Mouse (Mus musculus) spleen, postnatal 36 days (tissue): ENCODE measurements around the gene Rasgrf2.
"Not testable (repeated sequence)": the region's sequence is repeated elsewhere in the genome, so short reads cannot be mapped to it uniquely, and the experiment has no call there.

ENCODE experiments used
- DNase-seq, 2 experiments: peaks; one replicate each; pipeline ENCODE4 v3.0.0; 2022; ENCODE audit warnings: low spot score in 2 of 2, mixed read lengths in 1 of 2

Gene Rasgrf2

DNA sequence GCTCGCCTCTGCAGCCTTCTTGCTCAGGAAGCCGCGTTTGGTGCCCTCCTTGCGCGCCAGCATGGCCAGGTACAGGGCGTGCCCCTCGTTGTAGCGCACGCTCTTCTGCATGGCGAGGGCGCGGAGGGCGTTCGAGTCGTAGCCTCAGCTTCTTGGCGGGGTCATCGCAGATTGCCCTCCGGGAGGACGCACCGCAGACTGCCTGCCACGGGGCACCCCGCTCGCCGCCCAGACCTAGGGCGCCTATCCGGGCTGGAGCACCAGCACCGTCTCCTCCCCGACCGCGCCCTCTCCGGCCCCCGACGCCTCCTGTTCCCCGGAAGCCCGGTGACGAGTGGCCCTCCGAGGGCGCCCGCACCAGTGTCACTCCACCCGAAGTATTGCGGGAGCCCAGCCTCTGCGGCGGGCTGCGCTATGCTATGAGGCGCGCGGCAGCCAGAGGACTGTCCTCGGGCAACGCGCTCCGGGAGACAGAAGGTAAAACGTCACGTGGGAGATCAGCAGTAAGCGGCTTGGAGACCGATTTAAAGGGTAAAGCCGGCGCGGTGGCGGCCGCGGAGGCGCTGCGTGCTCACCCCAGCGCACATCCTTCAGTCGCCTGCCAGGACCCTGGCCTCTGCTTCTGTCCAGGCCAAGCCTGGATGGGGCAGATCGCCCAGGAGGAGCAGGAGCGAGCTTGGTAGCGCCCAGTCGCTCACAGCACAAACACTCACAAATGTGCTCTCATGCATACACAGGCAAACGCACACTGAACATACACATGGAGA lies at the start of gene Rasgrf2:
TSS of gene Rasgrf2 (minus strand) at position 273 of the 767 bp plus-strand sequence.
- DNase-seq, result no peak

GRCm38 (mm10) chr13:92172686-92173085 lies 41.2 kb upstream of the Rasgrf2 start:
- DNase-seq, result not testable (repeated sequence)

GRCm38 (mm10) chr13:92150551-92150950 lies 19.1 kb upstream of the Rasgrf2 start:
- no peak for DNase-seq

DNA sequence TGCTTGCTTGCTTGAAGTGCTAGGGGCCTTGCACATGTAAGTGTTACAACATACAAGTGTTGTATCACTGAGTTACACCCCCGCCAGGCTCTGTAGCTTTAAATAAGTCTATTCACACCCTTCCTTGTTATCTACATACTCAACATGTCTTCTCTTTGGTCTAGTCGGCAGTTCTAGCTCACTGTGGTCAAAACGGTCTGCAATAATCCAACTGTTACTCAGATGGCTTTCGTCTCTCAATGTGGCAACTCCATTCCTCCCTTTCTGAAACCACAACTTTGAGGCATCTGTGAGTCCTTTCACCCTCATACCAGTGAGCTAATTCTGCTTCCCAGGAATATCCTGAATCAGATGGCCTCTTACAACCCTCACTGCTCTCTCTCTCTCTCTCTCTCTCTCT lies 17.4 kb upstream of the Rasgrf2 start:
- no peak for DNase-seq

GRCm38 (mm10) chr13:92134792-92135191 lies 3.3 kb upstream of the Rasgrf2 start:
- DNase-seq, result no peak

GRCm38 (mm10) chr13:92132599-92132998 lies 1.1 kb upstream of the Rasgrf2 start:
- DNase-seq, result no peak

DNA sequence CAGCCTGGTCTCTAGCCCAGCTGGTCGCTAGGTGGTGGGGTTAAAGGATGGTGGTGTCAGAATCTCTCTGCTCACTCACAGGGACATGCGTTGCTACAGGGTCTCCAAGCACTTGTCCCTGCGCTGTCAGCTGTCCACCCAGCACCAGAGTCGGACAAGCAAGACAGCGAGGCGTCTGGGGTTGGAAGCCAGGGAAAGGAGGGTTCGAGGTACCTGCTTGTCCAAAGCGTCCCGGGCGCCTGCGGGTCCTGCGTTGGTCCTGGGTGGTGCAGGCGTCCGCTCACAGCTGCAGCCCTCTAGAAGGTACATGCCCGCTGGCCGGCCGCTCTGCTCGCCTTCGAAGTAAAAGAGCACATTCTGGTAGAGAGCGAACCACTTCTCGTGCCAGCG lies 467 bp downstream of the Rasgrf2 start:
- no peak for DNase-seq

GRCm38 (mm10) chr13:92129877-92130276 lies 1.6 kb downstream of the Rasgrf2 start:
- no peak for DNase-seq

GRCm38 (mm10) chr13:92125902-92126301 lies 5.6 kb downstream of the Rasgrf2 start:
- DNase-seq, result no peak

DNA sequence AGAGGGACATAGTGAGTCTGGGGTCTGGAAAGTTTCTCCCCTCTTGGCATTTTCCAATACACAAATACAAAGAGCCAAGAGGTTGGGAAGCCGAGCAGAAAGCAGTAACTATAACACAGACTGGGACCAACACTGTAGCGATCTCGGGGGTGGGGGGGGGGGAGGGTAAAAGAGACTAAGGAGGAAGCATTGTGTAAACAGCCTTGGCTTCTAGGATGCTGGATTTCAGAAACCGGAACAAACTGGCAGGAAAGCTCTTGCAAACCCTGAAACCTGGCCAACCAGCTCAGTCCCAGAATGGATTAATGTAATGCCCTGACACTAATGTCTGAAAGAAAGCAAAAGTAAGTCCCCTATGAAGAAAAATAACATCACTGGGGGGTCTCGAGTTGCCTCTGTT lies 11.8 kb downstream of the Rasgrf2 start:
- no peak for DNase-seq

DNA sequence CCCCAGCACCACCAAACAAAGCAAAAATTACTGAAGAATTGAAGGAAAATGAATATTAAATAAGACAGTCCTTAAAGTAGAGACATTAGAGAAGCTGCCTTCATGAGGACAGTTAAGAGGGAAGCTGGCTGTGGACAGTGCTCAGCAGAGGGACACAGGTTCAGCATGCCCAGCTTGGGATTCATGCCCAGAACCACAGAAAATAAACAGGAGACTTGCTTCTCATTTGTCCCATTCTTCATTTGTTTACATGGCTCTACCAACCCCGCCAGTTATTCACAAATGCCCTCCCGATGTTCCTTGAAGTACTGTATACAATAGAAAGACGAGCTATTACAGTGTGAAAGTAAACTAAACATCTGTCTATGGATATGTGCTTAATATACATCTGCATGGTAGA lies 17.4 kb downstream of the Rasgrf2 start:
- no peak for DNase-seq

DNA sequence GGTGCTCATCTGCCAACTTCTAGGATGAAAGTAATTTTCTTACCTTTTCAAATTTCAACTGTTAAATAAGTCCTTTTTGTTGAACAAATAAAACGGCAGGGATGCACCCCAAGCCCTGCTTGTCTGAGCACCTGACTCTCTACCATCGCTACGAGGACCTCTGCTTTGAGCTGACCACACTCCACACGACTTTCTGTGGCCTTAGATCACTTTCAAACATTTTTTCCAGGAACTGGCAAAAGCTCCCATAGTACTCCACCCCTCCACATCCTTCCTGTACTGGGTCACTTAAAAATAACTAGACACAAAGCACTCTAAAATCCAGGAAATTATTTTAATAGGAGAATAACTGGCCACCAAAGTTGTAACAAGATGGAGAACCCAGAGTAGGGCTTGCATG lies 23.2 kb downstream of the Rasgrf2 start:
- DNase-seq, result no peak

GRCm38 (mm10) chr13:92104259-92104658 lies 27.2 kb downstream of the Rasgrf2 start:
- no peak for DNase-seq

GRCm38 (mm10) chr13:92098484-92098883 lies 33.0 kb downstream of the Rasgrf2 start:
- DNase-seq, result no peak

GRCm38 (mm10) chr13:92095131-92096090 lies 36.0 kb downstream of the Rasgrf2 start:
- no peak for DNase-seq

- DNase-seq, result no peak
Measured at GRCm38 (mm10) chr13:92093712-92094290, 37.7 kb downstream of the Rasgrf2 start.

- no peak for DNase-seq
Measured at GRCm38 (mm10) chr13:92073111-92073510, 58.3 kb downstream of the Rasgrf2 start.

DNA sequence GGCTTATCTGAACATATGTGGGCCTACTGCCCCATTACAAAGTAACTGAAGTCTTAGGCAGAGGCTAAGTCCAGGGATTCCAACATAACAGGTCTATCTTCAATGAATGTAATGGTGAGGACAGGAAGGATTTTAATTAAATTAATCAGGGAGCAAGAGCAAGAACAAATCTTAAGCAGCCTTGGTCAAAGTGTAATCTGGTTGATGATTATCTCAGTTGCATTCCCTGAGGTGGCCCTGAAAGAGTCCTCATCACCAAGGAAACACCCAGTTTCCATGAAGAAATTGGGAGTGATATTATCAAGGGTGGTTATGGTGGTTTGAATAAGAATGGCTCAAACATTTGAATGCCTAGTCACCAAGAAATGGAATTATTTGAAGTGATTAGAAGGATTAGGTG lies 62.8 kb downstream of the Rasgrf2 start:
- DNase-seq, result no peak

DNA sequence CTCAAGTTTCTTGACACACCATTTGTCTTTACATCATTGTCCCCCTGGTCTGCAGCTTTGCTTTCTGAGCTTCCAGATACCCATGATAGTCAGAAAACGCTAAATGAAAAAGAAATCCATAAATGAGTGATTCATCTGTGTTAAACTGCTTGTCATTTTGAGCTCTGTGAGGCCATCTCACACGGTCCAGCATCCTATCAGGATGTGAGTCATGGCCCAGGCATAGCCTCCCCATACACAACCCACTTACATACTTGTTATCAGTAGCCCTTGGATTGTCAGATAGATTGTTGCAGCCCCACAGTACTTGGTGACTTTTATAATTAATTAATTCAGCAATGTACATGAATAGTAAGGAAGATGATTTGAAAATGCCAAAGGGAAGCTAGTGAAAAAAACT lies 63.6 kb downstream of the Rasgrf2 start:
- DNase-seq, result no peak

DNA sequence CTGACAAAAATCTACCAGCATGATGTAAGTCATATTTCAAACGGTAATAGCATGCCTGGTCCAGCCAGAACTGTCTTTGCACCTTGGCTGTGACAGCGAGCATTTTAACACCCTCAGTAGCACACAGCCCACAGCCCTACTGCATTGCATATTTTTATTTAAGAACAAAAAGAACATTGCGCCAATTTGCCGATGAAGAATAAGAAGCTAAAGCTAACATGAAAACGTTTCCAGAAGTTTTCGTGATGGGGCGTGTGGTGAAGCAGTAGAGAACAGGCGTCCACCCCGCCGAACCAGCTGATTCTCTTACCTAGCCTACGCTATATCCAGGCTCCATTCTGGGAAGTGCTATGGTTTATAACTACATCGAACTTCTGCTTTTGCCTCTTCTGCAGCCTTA lies 77.7 kb downstream of the Rasgrf2 start:
- no peak for DNase-seq

GRCm38 (mm10) chr13:92053001-92053400 lies 78.5 kb downstream of the Rasgrf2 start:
- DNase-seq, result no peak

DNA sequence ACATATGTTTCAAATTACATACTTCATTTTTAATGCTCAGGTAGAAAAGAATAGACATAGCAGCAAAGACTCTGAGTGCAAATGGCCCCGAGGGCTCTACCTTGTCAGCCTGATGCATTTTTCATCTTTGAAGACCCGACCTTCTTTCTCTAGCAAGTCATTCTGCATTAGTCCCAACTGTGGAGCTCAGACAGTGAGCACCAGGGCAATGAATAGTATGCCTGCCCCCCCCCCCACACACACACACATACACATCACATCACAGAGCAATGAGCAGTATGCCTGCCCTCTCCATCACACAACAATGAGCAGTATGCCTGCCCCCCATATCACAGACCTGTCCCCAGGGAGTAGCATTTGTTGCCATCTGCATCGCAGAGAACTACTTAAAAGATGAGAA lies 80.2 kb downstream of the Rasgrf2 start:
- DNase-seq, result no peak
